Mouse (Mus musculus): Measurements from ENCODE around the gene Sh2b2. TPM values are rescaled to one million over a fixed set of nuclear protein-coding genes. Genes with fewer than 3 reads are reported as not detected.

Sh2b2 gene
- total RNA-seq, 2 experiments from 2014 or later = 40.0 to 40.8 TPM

DNA sequence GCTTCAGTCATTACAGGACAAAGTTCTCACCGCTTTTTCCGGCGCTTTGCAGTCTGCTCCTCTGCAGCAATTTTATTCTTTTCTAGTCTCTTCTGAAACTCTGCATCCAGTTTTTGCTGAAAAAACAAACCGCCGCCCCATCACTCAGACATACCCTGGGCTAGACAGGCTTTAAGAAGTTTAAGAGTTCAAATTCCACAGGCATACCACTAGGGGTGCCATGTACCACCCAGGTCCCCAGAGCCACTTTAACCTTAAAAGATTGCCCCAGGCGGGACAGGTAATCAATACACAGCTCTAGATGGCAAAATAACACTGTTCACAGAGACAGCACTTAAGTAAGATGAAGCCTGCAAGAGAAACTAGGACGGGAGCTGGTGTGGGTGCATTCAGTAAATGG, 54.5 kb downstream of the Sh2b2 start:
- no peak for DNase-seq
- intact Hi-C loops (cut with DNase I) = no loop called here

GRCm38 (mm10) chr5:136186723-136187122, 59.6 kb downstream of the Sh2b2 start:
- DNase-seq = peak; percentile 64
- intact Hi-C loops (cut with DNase I) = no loop called here

- no peak for DNase-seq
- intact Hi-C loops (cut with DNase I) = no loop called here
These were observed 62.6 kb downstream of the Sh2b2 start for GRCm38 (mm10) chr5:136183766-136184165.

GRCm38 (mm10) chr5:136182830-136183229, 63.5 kb downstream of the Sh2b2 start:
- intact Hi-C loops (cut with DNase I) = no loop called here
- no peak for DNase-seq

DNA sequence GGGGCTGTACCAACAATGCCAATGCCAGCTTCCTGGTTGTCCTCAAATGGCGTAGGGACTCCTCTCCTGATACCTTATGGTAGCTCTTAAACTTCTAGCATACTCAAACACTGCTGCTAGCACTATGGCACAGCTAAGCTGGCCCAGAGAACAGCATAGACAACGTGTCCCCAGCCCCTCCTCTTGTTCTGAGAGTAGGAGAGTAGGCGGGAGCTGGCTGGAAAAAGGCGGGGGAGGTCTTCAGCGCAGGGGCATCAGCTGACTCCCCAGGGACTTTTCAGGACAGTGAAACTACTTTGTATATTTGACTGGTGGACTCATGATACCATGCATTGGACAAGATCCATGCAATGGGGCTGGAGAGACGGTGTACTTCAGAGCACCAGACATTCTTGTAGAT, 64.3 kb downstream of the Sh2b2 start:
- no peak for DNase-seq

GRCm38 (mm10) chr5:136181197-136181596, 65.2 kb downstream of the Sh2b2 start:
- no peak for DNase-seq
- intact Hi-C loops (cut with DNase I) = no loop called here

More for the DNA sequence above, 64.3 kb downstream of the Sh2b2 start:
- intact Hi-C loops (cut with DNase I) = no loop called here

GRCm38 (mm10) chr5:136179594-136179993, 66.8 kb downstream of the Sh2b2 start:
- DNase-seq = no peak
- intact Hi-C loops (cut with DNase I) = no loop called here

GRCm38 (mm10) chr5:136173606-136174463, 72.5 kb downstream of the Sh2b2 start:
- peak; percentile 81 for DNase-seq
- intact Hi-C loops (cut with DNase I) = loop anchor here (5.0 kb wide), 1 partner anchor 37 kb away; the partner anchor contains the start of genes Alkbh4 and Lrwd1

DNA sequence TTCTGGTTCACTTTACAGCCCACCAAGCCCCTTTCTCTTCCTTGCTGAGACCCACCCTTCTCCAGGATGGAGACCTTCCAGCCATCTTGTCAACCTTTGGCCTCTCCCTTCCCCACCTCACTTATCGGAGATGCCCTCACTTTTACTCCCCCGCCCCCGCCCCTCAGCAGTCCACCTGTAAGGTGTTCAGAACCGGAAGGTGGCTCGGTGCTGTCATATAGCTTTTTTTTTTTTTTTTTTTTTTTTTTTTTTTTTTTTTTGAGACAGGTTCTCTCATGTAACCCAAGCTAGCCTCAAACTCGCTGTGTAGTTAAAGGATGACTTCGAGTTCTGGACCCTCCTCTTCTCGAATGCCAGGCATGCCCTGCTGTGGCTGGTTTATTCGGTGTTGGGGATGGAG, 73.4 kb downstream of the Sh2b2 start:
- no peak for DNase-seq
- intact Hi-C loops (cut with DNase I) = loop anchor here (5.0 kb wide), 1 partner anchor 36 kb away; the partner anchor contains the start of genes Alkbh4 and Lrwd1

GRCm38 (mm10) chr5:136171363-136172341, 74.7 kb downstream of the Sh2b2 start:
- intact Hi-C loops (cut with DNase I) = loop anchor here (5.0 kb wide), 1 partner anchor 34 kb away; the partner anchor contains the start of genes Alkbh4 and Lrwd1
- no peak for DNase-seq

- intact Hi-C loops (cut with DNase I) = loop anchor here (5.0 kb wide), 1 partner anchor 33 kb away; the partner anchor contains the start of genes Alkbh4 and Lrwd1
- DNase-seq = peak; percentile 90
These were observed 75.6 kb downstream of the Sh2b2 start, which contains the start of gene Orai2 for GRCm38 (mm10) chr5:136170512-136171362. TSS of gene Orai2 (minus strand) at chr5:136170713.

DNA sequence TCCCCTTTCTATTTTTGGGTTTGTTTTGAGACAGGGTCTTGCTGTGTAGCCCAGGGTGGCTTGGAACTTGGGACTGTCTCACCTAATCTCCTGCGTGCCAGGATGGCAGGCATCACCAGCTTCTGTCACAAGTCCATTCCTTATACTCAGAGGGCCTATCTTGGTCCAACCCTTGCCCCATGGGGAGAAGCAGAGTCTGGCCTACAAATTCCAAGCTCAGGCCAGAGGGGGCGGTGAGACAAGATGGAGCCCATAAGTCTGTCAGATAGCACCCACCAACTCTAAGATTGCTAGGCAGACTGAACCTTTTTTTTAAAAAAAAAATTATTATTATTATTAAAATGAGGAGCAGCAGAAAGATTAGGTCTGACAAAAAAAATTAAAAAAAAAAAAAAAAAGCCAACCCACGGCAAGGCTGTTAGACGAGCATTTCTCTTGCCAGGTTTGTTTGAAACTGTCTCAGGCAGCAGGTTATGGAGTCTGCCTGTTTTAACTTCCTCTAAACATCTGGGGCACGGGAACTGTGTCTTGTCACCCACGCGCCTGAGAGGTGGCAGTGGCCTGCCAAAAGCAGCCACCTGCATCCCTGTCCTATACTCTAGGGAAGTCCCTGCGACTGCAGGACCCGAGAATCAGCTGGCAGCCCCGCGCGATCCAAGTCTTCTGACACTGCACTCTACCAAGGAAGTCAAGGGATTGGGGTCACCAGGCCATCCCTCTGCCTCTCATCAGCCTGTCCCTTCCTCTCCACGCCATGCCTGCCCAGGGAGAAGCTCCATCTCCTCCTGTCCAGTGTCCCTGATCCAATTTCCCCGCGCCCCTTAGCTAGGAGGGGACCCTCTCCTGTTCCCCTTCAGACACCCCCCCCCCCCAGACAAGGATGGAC, 76.5 kb downstream of the Sh2b2 start:
- peak; percentile 34 for DNase-seq
- intact Hi-C loops (cut with DNase I) = loop anchor here (5.0 kb wide), 1 partner anchor 33 kb away; the partner anchor contains the start of genes Alkbh4 and Lrwd1

Other genes with a start within 250 kb of the Sh2b2 start
- not detected for gene Upk3b, start 208.1 kb downstream of the Sh2b2 start, total RNA-seq (2021)
- not detected for gene Upk3bl, start 192.1 kb downstream of the Sh2b2 start, total RNA-seq (2021)
- gene Rasa4, start 162.6 kb downstream of the Sh2b2 start, total RNA-seq (2021) = 10 to 100 TPM in 1 of 2 experiments, 1 to 10 TPM in 1; 10.0 to 13.1 TPM
- gene Polr2j, start 129.9 kb downstream of the Sh2b2 start, total RNA-seq (2021) = 10 to 100 TPM; 88.0 to 92.4 TPM
- gene Lrwd1, start 110.5 kb downstream of the Sh2b2 start, total RNA-seq (2021) = 10 to 100 TPM; 22.1 to 22.5 TPM
- 10 to 100 TPM; 10.7 to 12.8 TPM for gene Alkbh4, start 110.4 kb downstream of the Sh2b2 start, total RNA-seq (2021)
- gene Orai2, start 75.8 kb downstream of the Sh2b2 start, total RNA-seq (2021) = 10 to 100 TPM; 56.5 to 58.2 TPM
- gene Prkrip1, start 47.6 kb downstream of the Sh2b2 start, total RNA-seq (2021) = 10 to 100 TPM; 40.3 to 42.6 TPM